Mouse (Mus musculus) heart, postnatal 25 days (tissue): Measurements from ENCODE around the gene Neurl3. TPM values are rescaled to one million over a fixed set of nuclear protein-coding genes. Genes with fewer than 3 reads are reported as not detected.

ENCODE experiments used
- DNase-seq: peaks from one replicate; pipeline ENCODE4 v3.0.0; 2022; ENCODE audit warnings: low spot score
- intact Hi-C: fragments of 180-260 bp; cut with DNase I; formaldehyde crosslinking; loops from one replicate; pipeline ENCODE4 v1.15.1; 2025
- total RNA-seq, 2 experiments: library from RNA; stranded (reverse); gene quantifications; 2 replicates each; pipeline ENCODE4 v1.2.3; 2021

Neurl3 gene
- total RNA-seq, 2 experiments from 2014 or later = 3.1 to 3.4 TPM

DNA sequence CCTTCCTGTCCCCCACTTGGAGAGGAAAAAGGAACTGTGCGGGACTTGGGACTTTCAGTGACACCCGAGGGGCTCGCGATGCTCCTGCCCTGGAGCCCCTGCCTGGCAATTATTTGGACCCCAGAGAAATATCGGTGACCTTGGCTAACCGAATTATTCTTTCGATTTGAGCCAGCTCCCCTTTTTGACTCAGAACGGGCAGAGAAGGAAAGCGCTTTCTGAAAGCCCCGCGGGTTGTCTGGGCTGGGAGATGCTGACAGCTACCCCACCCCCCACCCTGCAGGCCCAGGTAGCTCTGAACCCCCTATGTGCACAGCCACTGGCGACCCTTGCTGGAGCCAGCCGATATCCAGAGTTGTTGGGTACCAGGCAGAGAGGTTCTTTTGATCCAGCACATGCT lies 24.6 kb upstream of the Neurl3 start:
- no peak for DNase-seq
- intact Hi-C loops = no loop called here

DNA sequence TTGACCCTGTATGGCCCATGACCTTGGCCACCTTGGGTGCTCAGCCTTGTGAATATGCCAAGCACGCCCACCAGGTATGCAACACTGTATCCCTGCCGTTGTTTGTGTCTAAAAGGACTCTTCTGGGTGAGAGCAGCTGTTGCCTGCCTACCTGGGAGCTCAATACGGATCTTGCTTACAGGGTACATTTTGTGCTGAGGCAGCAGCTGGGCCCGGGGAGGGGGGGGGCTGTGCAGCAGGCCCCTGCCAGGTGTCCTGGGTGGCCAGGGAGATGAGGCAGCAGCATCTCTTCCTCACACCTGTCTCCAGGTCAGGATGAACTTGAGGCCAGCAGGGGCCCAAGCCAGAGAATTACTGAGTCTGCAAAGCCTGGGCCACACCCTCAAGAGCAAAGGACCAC lies 23.6 kb upstream of the Neurl3 start:
- intact Hi-C loops = no loop called here
- DNase-seq = no peak

DNA sequence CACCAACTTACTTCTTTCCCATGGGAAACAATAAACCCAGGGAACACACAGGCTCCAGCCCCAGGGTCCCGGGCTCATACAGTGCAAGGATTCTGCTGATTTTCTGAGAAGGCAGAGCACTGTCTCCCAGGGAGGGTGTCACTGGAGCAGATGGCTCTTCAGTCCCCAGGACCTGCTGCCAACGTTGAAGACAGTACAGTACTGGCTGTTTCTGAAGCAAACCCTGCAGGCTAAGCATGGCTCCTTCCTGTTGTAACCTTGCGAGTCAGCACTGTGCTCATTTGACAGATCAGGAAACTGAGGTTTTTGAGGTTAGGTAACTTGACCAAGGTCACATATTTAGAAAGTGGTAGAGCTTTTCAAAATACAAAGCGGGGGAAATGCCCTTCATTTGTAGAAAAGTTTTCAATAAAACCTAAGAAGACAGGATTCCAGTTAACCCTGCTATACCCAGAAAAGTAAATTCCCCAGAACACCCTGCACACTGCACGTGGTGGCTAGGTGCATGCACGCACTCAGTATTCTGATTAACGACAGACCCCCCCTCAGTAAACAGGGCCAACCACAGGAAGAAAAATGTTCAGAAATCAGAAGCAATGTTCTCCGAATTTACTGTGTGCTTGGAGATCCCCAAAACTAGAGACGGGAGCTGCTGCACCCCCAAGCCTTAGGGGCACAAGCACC lies 22.1 kb upstream of the Neurl3 start:
- DNase-seq = no peak
- intact Hi-C loops = no loop called here

DNA sequence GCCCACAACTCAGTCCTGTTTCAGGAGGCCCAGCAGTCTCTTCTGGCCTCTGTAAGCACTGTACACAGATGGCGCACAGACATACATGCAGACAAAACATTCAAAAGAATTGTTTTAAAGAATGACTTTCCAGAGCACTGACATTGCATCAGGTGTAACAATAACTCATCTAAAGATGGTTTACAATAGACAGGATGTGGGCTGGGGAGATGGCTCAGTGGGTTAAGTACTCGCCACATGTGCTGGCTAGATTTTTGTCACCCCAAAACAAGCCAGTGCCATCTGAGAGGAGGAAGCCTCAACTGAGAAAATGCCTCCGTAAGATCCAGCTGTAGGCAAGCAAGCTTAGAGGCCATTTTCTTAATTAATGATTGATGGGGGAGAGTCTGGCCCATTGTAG lies 19.9 kb upstream of the Neurl3 start:
- DNase-seq = no peak
- intact Hi-C loops = no loop called here

DNA sequence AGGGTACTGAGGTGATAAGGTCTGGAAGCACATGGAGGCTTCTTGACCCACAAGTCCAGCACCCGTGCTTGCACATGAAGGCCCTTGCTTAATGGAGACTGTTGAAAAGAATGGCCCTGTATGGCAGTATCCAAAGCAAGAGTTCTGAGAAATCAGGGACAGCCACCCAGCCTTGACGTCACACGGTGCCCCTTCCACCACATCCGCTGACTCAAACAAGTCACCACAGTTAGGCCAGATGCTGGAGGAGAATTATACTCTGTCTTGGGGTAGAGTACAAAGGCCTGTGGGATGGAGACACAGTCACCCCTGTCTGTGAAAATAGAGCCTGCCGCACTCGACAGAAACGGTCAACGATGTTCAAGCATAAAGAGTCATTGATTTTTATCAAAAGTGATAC lies 19.0 kb upstream of the Neurl3 start:
- DNase-seq = no peak
- intact Hi-C loops = no loop called here

DNA sequence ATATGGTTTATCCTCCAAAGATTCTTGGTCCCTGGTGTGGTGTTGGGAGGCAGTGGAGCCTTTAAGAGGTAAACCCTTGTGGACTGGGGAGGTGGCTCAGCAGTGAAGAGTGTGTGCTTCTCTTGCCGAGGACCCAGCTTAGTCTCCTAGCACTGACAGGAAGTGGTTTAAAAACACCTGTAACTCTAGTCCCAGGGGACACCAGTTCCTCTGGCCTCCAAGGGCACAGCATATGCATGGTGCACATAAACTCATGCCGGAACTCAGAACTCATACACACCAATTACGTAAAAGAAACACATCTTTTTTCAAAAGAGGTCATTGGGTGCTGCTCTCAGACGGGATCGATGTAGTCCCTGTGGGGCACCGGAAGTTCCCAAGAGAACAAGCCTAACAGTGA lies 7.4 kb upstream of the Neurl3 start:
- intact Hi-C loops = no loop called here
- DNase-seq = no peak

DNA sequence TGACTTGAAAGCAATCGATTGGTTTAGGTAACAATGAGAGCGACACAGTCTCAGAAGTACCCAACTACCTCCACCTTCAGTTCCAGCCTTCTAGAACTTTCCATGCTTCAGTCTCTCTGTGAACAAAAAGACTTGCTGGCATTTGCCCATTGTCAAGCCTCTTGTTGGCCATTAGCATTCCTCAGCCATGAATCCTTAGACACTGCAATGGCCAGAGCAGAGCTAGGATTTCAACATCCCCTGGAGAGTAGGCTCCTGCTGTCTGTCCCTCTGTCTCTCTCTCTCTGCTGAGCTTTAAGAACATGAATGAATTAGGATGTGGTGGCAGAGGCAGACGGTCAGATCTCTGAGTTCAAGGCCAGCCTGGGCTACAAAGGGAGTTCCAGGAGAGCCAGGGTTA lies 6.5 kb upstream of the Neurl3 start:
- no peak for DNase-seq
- intact Hi-C loops = no loop called here

DNA sequence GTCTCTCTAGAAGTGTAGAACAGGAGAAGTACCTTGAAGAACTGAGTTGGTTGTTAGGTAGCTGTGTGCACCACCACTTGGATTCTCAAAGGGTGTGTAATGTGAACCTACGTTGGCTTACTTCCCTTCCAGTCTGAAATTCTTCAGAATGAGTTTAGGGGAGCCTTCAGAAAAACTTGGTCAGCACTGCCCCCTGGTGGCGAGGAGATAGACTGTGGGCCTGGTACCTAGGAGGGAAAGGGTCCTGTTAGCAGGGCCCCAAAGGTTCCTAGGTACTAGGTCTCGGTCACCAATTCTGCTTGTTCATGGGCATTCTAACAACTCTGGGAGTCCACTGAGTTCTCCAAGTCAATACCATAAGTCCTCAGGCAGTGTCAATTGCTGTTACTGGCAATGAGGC lies 4.7 kb upstream of the Neurl3 start:
- intact Hi-C loops = loop anchor here (5.0 kb wide), 2 partner anchors 57 to 132 kb away; no protein-coding TSS in a partner anchor
- DNase-seq = peak; percentile 43

DNA sequence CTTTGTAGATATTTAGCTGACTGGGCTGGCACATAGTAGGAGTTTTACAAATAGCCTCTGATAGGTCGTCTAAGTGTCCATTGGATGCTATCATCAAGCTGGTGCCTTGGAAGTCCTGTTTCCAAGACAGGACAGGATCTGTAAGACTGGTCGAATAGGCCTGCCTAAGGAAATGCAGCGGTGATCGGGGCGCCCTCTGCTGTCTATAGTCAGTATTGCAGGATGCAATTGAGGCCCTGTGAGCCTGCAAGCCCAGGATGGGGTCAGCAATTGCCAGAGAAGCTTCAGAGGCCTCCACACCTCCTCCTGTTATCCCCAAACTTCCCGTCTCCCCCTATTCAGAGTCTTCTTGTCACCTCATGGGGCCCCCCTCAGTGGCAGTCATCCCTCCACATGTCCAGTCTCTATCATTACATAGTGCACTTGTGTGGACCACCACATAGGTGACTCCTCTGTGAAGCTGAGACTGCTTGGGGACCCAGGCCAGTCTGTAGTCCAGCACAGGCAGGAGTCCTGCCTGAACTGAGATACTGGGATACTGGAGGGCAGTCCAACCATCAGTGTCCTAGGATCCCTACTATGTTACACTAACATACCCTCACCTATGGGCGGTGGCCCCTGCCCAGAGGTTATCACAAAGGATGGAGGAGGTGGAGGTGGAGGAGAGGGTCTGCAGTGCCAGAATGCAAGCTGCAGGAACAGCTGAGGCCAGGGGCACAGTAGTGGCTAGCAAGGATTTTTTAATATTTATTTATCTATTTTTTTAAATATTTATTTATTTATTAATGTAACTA lies 3.0 kb upstream of the Neurl3 start:
- intact Hi-C loops = loop anchor here (1.0 to 5.0 kb wide), 3 partner anchors 22 to 130 kb away; no protein-coding TSS in a partner anchor
- DNase-seq = peak; percentile 63

DNA sequence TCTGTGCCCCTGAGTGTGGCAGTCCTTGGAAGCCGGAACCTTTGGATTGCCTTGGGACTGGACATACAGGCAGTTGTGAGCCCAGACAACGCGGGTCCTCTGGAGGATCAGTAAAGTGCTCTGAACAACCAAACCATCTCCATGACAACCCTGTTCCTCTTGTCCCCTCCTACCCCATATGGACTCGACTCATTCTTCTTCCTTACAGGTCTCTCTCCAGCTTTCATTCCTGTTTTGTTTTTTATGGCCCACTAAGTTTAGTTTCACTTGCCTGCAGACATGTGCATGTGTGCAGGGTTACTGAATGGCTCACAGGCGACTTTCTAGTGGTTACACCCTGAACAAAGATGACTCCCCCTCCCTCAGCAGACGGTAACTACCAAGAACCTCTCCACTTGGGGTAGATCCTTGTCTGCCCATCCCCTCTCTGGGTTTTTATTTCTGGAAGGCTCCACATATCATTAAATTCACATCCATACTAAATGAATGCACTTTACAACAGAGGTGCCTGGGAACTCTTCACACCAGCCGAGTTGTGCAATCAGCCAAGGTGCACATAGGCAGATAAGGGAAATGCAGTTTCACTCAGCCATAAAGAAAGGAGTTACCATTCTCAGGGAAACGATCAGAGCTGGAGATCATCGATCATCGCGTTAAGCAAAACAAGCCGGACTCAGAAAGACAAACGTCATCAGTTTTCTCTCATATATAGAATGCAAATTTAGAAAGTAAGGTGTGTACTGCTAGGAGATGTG lies 1.3 kb upstream of the Neurl3 start:
- no peak for DNase-seq
- intact Hi-C loops = loop anchor here (5.0 kb wide), 2 partner anchors 54 to 129 kb away; no protein-coding TSS in a partner anchor

DNA sequence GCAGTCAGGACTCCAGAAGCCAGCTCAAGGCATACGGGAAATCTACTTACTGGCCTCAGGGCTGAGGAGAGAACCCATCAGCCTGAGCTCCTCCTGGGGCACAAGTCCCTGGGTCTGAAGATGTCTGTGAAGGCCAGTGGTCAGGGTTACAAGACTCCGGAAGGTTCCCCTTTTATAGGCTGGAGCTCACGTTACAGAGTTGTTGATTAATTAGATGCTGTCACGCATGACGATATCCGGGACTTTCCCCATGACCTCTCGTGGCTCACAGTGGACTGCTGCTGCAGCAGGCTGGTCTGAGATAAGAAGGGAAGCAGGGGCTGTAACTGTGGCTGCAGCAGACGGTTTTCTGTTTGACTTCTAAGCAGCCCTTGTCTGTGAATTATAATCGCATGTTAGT lies 1.2 kb downstream of the Neurl3 start:
- intact Hi-C loops = no loop called here
- DNase-seq = peak; percentile 50

DNA sequence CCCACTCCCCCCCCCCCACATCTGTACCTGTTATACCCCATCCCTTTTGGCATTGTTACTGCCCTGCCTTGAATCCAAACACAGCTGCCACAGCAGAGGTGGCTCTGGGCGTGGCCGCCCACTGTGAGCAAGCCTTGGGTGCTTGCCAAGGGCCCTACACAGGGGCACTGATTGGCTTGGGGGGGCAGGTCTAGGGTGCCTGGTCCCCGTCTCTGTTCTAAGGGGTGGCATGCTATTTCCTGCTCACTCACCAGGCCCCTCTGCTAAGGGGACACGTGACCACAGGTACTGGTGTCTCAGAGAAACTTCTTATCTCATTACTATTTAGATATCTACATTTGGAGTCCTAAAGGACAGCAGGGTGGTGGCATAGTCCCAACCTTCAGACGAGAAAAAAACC lies 1.9 kb downstream of the Neurl3 start:
- DNase-seq = no peak
- intact Hi-C loops = no loop called here

DNA sequence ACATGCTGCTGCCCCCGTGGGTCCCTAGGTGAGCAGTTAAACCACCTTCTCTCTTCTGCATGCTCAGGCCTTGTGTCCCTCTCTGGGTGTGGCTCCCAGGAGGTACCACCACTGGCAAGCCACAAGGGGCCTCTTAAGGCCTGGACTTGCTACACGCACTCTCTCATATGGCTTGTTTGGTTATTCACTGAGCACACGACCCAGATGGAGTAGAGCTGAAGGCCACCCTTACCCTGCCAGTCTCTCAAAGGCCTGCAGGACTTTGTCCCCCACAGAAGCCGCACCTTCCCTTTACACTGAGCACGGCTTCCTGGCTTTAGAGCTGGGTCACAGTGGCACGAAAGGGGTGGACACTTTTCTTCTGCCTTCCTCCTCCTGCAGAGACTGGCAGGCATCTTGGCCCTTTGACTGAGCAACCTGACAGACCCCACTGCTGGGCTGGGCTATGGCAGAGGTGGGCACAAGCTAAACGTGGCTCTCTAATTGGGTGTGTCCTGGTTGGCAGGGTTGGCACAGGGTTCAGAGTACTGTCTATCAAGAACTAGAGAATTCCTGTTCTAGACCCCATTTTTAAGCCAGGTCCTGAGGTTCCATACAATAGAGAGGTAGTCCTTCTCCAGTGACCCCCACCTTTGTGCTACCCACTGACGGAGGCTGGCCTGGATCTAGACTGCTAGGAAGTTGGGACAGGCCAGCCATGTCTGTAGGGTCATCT lies 2.8 kb downstream of the Neurl3 start:
- intact Hi-C loops = no loop called here
- DNase-seq = no peak

DNA sequence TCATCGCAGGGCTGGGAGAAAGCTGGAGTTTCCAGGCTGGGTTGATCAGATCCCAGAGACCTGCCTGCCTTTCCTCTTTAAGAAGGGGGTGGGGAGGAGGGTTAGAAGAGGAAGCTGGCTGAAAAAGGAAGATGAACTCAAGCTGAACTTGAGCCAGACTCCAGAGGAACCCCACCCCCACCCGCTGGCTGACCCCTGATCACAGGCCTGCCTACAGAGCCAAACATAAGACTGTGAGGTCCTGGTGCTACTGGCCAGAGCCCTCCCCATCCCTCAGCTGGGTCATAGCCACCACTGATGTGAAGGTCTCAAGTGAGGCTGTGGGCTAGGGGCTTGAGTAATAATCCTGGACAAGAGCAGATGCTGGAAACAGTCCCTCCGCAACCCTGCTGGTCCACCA lies 3.8 kb downstream of the Neurl3 start:
- intact Hi-C loops = no loop called here
- no peak for DNase-seq

DNA sequence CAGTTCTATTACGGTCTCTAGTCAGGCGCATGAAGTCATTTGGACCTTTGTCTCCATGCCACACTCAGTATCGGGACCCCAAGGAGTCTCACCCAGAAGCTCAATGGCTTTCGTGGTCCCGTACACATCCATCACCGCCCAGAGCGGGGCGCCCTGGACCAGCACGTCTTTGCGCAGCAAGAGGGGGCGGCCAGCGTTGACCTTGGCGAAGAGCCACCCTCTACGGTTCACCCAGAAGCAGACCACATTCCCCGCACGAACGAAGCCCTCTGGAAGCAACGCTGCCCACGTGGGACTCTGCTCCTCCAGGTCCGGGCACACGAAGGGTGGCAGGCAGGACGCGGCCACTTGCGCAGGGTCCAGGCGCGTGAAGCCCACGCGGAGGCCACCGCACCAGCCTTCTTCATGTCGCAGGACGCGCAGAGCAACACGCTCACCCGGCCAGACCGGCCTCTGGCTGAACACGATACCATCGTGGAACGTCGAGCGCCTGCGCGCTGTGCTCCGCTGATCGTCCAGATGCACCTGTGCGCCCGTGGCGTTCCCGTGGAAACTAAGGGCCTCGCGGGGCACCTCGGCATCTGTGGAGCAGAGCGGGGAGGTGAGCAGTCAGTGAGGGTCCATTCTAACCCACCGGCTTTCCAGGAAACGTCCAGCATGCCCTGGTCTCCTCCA lies 5.2 kb downstream of the Neurl3 start:
- intact Hi-C loops = no loop called here
- DNase-seq = no peak

DNA sequence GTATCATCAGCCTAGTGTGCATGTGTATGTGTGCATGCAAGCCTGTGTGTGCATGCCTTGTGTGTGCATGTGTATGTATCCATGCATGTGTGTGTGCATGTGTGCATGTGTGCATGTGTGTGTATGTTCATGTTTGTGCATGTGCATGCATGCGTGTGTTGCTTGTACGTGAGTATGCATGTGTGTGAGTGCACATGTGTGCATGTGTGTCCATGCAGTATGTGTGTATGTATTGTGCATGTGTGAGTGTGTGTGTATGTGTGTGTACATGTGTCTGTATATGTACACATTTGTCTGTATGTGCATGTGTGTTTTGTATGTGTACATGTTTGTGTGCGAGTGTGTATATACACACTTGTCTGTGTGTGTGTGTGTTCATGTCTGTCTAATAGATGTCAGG lies 6.9 kb downstream of the Neurl3 start:
- intact Hi-C loops = no loop called here
- DNase-seq = no peak

DNA sequence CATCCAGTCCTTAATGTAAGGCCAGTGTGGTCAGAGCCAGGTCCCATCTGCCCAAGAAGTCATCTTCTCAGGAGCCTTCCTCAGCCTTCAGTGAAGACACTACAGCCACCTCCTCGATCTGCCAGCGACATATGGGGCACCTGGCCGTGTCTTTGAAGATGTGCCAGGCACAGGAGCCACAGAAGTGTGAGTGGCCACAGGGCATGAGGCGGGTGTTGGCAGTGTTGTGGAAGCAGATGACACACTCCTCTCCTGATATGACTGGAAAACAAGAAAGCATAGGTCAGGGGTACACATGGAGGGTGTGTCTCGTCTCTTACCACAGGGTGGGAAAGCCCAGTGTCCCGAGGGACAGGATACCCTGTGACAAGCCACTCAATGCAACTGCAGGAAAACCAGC lies 8.2 kb downstream of the Neurl3 start:
- no peak for DNase-seq
- intact Hi-C loops = no loop called here

DNA sequence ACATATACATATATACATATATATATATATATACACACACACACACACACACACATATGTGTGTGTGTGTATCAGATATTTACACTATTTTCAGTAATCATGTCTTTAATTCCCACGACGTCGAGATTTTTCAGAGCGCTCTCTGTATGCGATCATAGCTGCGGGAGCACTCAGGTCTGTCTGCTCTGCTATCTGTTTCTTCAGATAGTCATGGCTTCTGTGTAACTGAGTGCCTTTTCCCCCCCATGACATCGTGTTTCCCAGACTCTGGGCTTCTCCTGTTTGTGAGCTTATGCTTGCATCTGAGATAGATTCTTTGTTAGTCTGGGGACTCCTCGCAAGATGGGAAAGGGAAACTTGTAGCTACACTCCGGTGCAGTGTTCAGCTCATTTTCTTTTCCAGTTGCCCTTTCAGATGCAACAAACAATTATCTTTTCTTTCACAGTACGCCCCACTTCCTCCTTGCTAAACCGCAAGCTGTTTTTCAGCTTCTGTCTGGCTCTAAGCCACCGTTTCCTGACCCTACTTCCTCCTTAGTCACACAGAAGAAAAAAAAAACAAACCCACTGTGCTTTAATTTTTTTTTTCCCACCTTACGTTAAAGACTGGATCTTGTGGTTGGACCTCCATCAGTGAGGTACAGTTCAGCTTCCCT lies 10.5 kb downstream of the Neurl3 start:
- intact Hi-C loops = no loop called here
- DNase-seq = peak; percentile 49
